Mouse (Mus musculus) lung, postnatal 0 days (tissue): ENCODE results near the gene Dtd2.

Experiments used
- CTCF ChIP-seq: IDR thresholded peaks from 2 replicates; pipeline ENCODE4 v1.5.1; 2016; ENCODE audit warnings: antibody characterized with exemption, mild to moderate bottlenecking
- EP300 ChIP-seq: IDR thresholded peaks from 2 replicates; pipeline ENCODE4 v1.6.1; 2016; ENCODE audit warnings: antibody characterized with exemption, mild to moderate bottlenecking, control low read depth

GRCm38 (mm10) chr12:51985163-51985748 lies 21.0 kb downstream of the Dtd2 start:
- TF ChIP-seq CTCF (no peak), EP300 (no peak)
